Mouse (Mus musculus) frontal cortex, postnatal 14 days (tissue): ENCODE measurements around the gene Cpxcr1.

Experiments
- DNase-seq, 2 experiments: peaks; one replicate each; pipeline ENCODE4 v3.0.0; 2022; ENCODE audit warnings: low spot score in 2 of 2

Cpxcr1 gene

DNA sequence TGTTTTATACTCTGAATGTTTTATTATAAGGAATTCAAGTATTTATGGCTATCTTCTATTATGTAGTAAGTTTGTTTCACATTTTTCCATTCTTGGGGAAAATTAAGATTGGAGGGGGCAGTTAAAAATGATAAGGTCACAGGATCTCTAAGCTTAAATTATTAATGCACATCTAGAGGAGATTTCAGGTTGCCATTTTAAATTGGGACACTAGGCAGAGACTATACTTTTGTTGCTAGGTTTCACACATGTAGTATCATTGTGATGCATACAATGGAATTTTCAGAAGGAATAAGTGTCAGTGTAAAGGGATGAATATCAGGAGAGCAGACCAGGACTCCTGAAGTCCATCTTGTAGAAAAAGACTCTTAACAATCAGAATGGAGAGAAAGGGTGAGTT lies at the start of gene Cpxcr1:
TSS of gene Cpxcr1 (plus strand) at position 301 of the 400 bp plus-strand sequence.
- DNase-seq, result no peak
